Mouse (Mus musculus): Measurements from ENCODE around the gene Rspo3.

The Rspo3 gene

DNA sequence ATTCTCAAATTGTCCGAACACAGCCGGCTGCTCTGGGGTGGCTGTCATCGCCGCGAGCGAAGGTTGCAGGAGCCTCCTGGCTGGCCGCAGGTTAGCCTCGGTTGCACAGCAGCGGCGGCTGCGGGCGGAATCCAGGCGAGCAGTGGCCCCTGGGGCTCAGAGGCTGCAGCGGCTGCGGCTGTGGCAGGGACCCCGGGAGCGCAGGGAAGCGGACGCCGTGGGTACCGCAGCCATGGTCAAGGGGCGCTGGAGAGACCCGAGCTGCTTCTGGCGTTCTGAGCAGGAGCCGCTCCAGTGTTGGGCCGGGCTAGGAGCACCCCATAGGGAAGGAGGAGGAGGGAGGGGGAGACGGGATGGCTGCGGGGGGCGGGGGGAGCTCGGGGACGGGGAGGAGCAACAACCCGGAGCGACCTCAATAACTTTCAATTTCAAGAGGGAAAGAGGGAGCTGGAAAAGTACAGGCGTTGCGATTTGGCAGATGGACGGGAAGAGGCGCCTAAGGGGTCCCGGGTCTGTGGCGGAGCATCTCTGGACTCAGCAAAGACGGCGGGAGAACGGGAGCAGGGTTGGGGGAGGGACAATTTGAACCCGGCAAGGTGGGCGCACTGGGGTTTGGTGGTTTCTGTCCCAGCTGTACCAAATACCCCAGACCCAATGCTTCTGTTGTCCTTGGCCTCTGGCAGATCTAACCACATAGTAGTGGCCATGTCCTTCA, at the start of gene Rspo3:
Gene Rspo3, minus strand, starts transcription at position 322 of the 715 bp plus-strand sequence.
- DNase-seq, result peak; percentile 25

DNA sequence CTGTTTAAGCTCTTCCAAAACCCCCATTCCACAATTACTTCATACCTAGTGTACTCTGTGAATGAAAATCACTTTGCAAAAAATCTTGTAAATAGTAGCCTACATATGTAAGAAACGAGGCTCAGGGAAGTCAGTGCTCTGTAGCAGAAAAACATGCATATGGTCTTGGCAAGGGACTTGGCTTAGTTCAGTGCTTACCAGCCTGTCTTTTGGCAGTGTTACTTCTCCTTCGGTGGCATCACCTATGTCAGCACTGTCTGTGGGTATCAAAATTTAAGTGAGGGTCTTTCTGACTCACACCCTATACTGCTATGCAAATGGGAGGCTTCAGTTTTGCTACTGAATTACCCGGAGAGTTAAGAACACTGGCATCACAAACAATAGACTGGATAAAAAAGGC, 46.3 kb upstream of the Rspo3 start:
- DNase-seq, result no peak

DNA sequence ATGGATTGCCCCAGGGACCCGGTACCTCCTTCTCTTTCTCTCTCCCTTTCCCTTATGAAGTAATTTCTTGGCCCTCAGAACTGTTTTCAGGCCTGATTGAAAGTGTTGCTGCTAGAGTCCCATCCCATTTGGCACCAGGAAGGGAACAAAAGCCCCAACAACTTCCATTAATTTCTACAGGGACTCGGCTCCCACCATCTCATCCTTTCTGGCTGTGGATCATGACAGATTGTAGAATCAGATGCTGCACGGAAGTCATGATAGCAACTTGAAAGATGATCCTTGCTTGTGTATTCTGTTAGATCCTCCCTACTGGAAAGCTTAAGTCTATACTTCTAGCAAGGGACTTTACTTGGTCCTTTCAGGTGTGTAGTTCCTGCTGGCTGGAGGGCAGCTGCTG, 45.8 kb upstream of the Rspo3 start:
- no peak for DNase-seq

DNA sequence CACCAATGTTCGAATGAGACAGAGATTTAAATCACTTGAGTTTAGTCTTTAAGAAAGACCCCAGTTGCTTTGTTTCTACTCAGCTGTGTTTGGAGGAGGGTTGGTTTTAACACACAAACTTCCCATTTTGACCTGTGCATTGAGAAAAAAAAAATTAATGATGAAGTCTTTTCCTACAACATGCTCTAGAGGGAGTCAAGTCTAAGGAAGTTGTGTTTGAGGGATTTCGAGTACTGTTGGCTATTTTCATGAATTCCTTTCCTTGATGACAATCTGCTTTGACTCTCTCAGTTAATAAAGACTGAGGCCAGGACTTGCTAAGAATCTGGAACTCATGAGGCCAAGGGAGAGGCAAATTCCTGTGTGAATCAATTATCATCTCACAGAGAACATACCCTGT, 20.3 kb upstream of the Rspo3 start:
- DNase-seq, result no peak

- no peak for DNase-seq
These were observed 18.7 kb upstream of the Rspo3 start for GRCm38 (mm10) chr10:29554365-29554764.

GRCm38 (mm10) chr10:29542982-29543381, 7.3 kb upstream of the Rspo3 start:
- DNase-seq, result no peak

GRCm38 (mm10) chr10:29539516-29539915, 3.8 kb upstream of the Rspo3 start:
- no peak for DNase-seq

DNA sequence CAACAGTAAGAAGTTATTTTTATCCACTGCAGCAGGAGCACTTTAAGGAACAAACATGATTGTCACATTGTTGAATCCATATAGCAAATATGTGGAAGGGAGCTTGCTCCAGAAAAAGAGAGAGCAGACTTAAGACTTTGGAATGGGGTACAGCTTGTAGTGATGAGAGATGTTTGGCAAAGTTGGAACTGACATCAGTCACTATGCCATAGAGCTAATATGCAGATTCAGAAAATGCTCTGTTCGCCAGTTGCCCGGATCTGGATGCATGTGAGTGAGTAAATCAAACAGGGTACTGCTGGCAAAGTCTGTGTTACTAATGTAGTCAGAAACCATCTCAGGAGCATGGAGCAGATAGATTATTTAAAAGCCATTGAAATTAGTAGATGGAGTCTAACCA, 3.1 kb upstream of the Rspo3 start:
- no peak for DNase-seq

GRCm38 (mm10) chr10:29534830-29535227, 838 bp downstream of the Rspo3 start:
- DNase-seq, result no peak

GRCm38 (mm10) chr10:29533846-29534829, 1.5 kb downstream of the Rspo3 start:
- peak; percentile 4 for DNase-seq

DNA sequence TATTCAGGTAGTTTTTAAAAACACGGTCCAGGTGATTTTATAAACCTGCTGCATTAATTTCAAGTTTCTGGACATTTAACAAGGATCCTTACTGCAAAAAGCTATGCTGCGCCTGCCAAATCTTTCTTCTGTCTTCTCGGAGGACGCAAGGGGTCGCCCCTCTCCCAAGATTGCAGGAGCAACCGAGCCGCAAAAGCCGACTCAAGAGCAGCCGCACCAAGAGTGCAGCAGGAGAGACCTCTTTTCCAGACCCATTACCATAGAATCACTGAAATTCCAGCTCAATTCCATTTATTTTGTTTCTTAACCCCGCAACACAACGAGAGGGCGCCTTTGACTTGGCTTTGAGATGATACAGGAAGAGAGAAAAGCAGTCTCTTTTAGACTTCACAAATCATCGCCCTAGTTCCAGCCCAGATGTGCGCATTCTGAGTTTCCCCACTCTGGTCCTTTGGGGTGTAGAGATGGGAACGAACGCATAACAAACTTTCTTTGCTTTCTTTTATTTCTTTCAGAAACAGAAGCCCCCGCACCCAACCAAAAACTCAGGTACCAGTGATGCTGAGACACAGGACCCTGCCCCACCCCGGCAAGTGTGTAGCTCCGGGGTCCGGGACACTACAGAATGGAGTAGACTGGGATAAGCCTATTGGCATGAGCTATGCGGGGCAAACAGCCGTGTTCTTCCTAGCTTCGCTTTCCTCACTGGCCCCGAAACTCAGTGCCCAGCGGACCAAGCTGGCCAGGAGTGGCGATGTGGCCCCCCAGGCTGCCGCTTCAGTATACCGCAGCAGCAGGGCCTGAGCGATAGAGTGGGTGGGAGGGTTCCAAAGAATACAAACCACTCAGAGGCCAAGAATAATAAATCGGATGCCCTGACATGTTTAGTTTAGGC, 2.6 kb downstream of the Rspo3 start:
- peak; percentile 63 for DNase-seq

GRCm38 (mm10) chr10:29513563-29513962, 22.1 kb downstream of the Rspo3 start:
- DNase-seq, result no peak

DNA sequence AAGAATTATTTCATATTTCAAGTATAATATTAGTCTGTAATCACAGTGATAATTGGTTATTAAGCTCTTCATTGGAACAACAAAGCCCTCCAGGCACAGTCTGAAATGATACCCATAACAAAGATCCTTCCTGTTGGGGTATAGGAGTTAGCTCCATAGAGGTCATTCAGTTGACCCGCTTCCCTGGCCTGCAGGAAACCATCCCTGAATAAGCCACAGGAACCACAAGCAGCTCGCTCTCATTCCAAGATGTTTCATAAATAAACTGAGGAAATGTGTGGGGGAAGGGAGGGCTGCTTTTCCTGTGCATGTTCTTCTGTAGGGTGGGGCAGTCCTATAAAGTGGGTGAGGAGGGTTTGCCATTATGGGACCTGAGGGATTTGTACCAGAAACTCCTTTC, 27.5 kb downstream of the Rspo3 start:
- DNase-seq, result no peak

GRCm38 (mm10) chr10:29497205-29497822, 38.4 kb downstream of the Rspo3 start:
- DNase-seq, result no peak

GRCm38 (mm10) chr10:29493996-29494395, 41.7 kb downstream of the Rspo3 start:
- no peak for DNase-seq

DNA sequence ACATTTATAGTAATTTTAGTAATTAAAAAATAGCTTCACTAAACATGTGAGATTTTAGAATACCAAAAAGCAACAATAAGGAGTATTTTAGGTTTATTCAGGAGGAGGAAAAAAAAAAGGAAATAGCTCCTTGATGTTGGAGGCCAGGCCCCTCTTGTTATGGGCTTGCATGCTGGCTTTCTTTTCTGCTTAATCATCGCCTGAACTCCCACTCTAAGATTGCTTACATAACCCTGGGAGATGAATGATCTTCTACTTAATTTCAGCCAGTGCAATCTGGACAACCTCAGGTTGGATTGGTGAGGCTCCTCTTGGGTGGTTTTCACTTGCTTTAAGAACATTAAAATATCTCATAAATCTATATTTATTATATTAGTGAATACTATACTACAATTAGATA, 54.7 kb downstream of the Rspo3 start:
- DNase-seq, result no peak

DNA sequence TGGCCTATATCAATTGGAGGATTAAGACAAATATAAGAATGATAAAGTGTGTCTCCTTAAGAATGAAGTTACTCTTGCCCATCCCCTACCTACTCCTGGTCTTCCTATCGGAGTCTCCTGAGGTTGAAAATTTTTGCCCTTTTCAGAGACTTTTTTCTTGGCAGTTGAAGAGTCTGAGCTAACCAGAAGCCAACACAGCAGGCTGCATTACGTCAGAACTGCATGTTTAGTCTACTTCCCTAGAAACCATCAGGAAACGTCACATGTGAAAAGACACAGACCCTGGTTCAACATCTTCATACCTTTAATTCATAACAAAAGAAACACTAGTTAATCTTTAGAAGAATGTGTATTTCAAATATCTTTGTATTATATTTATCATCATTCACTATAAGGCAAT, 56.3 kb downstream of the Rspo3 start:
- no peak for DNase-seq

- no peak for DNase-seq
These were observed 65.2 kb downstream of the Rspo3 start for GRCm38 (mm10) chr10:29470454-29470853.

GRCm38 (mm10) chr10:29460100-29460499, 75.6 kb downstream of the Rspo3 start:
- no peak for DNase-seq

DNA sequence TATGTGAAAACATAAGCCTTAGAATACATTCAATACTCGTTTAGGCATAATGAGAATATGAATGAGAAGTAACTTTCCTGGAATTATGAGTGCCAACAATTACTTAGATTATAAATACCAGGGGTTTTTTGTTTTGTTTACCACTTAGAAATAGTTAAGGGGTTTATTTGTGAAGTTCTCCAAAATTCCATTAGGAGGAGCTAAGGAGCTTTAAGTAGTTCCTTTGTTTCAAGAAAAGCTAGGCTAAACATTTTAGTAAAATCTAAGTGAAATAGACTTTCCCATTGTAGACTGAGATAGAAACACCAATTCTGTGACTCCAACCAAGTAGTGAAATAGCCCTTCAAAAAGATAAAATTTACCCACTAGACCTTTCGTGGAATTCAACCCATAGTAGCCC, 76.0 kb downstream of the Rspo3 start:
- DNase-seq, result no peak

GRCm38 (mm10) chr10:29445076-29445475, 90.6 kb downstream of the Rspo3 start:
- no peak for DNase-seq

DNA sequence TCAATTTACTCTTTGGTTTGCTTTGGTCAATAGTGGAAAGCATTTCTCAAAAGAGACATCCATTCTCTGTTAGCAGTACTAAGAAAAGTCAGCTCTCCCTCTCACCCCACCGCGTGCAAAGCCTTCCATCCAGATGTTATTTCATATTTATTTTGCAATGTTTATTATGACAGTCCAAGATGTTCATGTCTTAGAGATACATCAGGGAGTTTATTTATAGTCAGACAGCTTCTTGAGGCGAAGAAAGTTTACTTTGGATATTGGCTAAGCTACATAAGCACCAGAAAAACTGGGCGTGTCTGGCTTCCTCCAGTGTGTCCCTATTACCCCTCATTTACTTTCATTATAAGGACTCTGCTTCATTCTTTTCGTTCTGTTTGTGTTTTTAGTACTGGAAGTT, 94.4 kb downstream of the Rspo3 start:
- DNase-seq, result no peak
